Mouse (Mus musculus) midbrain, embryonic 11.5 days (tissue): Measurements from ENCODE around the gene Stac2. TPM values are rescaled to one million over a fixed set of nuclear protein-coding genes. Genes with fewer than 3 reads are reported as not detected.

ENCODE experiments used
- ATAC-seq: fragments of 200-750 bp; cut with Nextera tagmentation; 2 replicates; pipeline ENCODE4 v1.8.0; 2017; ENCODE audit warnings: moderate TSS enrichment, moderate library complexity; ENCODE audit not compliant: low FRiP score
- DNase-seq: peaks from one replicate; pipeline ENCODE4 v3.0.0; 2015; ENCODE audit warnings: low spot score; ENCODE audit errors: missing footprints
- H3K27ac ChIP-seq: fragments of 300-500 bp; sonication (generic); 2 replicates; pipeline ENCODE4 v1.5.1; 2014; ENCODE audit warnings: low read depth, low read length
- H3K27me3 ChIP-seq: fragments of 300-500 bp; sonication (generic); 2 replicates; pipeline ENCODE4 v1.6.1; 2014; ENCODE audit warnings: mild to moderate bottlenecking, low read length, moderate library complexity, mixed read lengths; ENCODE audit not compliant: control insufficient read depth, insufficient read depth
- H3K36me3 ChIP-seq: fragments of 300-500 bp; sonication (generic); 2 replicates; pipeline ENCODE4 v1.6.1; 2014; ENCODE audit warnings: mild to moderate bottlenecking, low read length, moderate library complexity, mixed read lengths; ENCODE audit not compliant: control insufficient read depth, insufficient read depth
- H3K4me1 ChIP-seq: fragments of 300-500 bp; sonication (generic); 2 replicates; pipeline ENCODE4 v1.6.1; 2014; ENCODE audit warnings: low read length; ENCODE audit not compliant: control insufficient read depth, insufficient read depth
- H3K4me2 ChIP-seq: fragments of 300-500 bp; sonication (generic); 2 replicates; pipeline ENCODE4 v1.6.1; 2014; ENCODE audit warnings: mild to moderate bottlenecking, moderate library complexity
- H3K4me3 ChIP-seq: fragments of 300-500 bp; sonication (generic); 2 replicates; pipeline ENCODE4 v1.5.1; 2014; ENCODE audit warnings: low read depth, low read length
- H3K9ac ChIP-seq: fragments of 300-500 bp; sonication (generic); 2 replicates; pipeline ENCODE4 v1.6.1; 2014; ENCODE audit warnings: low read length
- H3K9me3 ChIP-seq: fragments of 300-500 bp; sonication (generic); 2 replicates; pipeline ENCODE4 v1.6.1; 2016; ENCODE audit warnings: low read length; ENCODE audit not compliant: control insufficient read depth
- WGBS: fragments of 180-500 bp; shearing (Covaris S2); extraction: QIAGEN DNeasy Blood & Tissue Kit; methylation state at CpG from one replicate; pipeline ENCODE4 v1.1.7; 2014; 5-methylcytosine and 5-hydroxymethylcytosine counted together
- polyA plus RNA-seq: library from polyadenylated mRNA; unstranded; fragments of >200 nt; fragmentation: Nextera tagmentation; extraction: Ambion mirVana; gene quantifications from 2 replicates; pipeline ENCODE4 v1.2.1, GENCODE M21; 2014

The Stac2 gene
- polyA plus RNA-seq, 1 experiment from 2014 or later: 0.37 TPM

GRCm38 (mm10) chr11:98075195-98075808, 22.0 kb upstream of the Stac2 start:
- 17% methylated on average over 13 of the region's 13 CpGs for WGBS

GRCm38 (mm10) chr11:98073442-98073841, 20.2 kb upstream of the Stac2 start:
- Histone ChIP-seq H3K9ac (no peak overlapping the region), H3K27ac (no peak overlapping the region), H3K4me1 (no peaks in the 10 kb centered on the region), H3K9me3 (no peaks in the 10 kb centered on the region), H3K27me3 (no peaks in the 10 kb centered on the region), H3K4me2 (no peak overlapping the region), H3K4me3 (no peak overlapping the region), H3K36me3 (no peaks in the 10 kb centered on the region)
- ATAC-seq: no peak
- WGBS: 96% methylated on average over 4 of the region's 4 CpGs
- DNase-seq: no peak

More at GRCm38 (mm10) chr11:98075195-98075808, 22.0 kb upstream of the Stac2 start:
- H3K27ac ChIP-seq: no peak overlapping the region
- H3K4me2 ChIP-seq: 0 out of 2 replicates have a peak overlapping the region, but pooled peaks have one; percentile 2
- no peaks in the 10 kb centered on the region for H3K9me3 ChIP-seq
- no peak overlapping the region for H3K9ac ChIP-seq
- peak; percentile 38; the same call in 1 of the 2 replicates for ATAC-seq
- no peak overlapping the region for H3K4me3 ChIP-seq
- no peaks in the 10 kb centered on the region for H3K27me3 ChIP-seq
- no peaks in the 10 kb centered on the region for H3K36me3 ChIP-seq
- no peaks in the 10 kb centered on the region for H3K4me1 ChIP-seq
- DNase-seq: peak; percentile 99

GRCm38 (mm10) chr11:98067255-98067654, 14.0 kb upstream of the Stac2 start:
- Histone ChIP-seq H3K4me3 (no peak overlapping the region), H3K27ac (no peak overlapping the region), H3K9me3 (no peaks in the 10 kb centered on the region), H3K9ac (no peak overlapping the region), H3K27me3 (no peaks in the 10 kb centered on the region), H3K4me2 (no peak overlapping the region), H3K36me3 (no peaks in the 10 kb centered on the region), H3K4me1 (no peaks in the 10 kb centered on the region)
- DNase-seq (no peak), ATAC-seq (no peak)
- WGBS: 95% methylated on average over 21 of the region's 21 CpGs

- H3K4me1 ChIP-seq: no peaks in the 10 kb centered on the region
- no peak overlapping the region for H3K9ac ChIP-seq
- H3K27ac ChIP-seq: no peak overlapping the region
Observed at GRCm38 (mm10) chr11:98066201-98066600, 12.9 kb upstream of the Stac2 start.

GRCm38 (mm10) chr11:98061904-98062562, 8.8 kb upstream of the Stac2 start:
- Histone ChIP-seq H3K9ac (no peak overlapping the region), H3K4me2 (no peak overlapping the region), H3K4me1 (no peaks in the 10 kb centered on the region), H3K9me3 (no peaks in the 10 kb centered on the region), H3K36me3 (no peaks in the 10 kb centered on the region), H3K27me3 (no peaks in the 10 kb centered on the region), H3K27ac (no peak overlapping the region), H3K4me3 (no peak overlapping the region)
- ATAC-seq (no peak), DNase-seq (no peak)
- 61% methylated on average over 6 of the region's 6 CpGs for WGBS

More at GRCm38 (mm10) chr11:98066201-98066600, 12.9 kb upstream of the Stac2 start:
- Histone ChIP-seq H3K36me3 (no peaks in the 10 kb centered on the region), H3K4me2 (no peak overlapping the region), H3K4me3 (no peak overlapping the region), H3K27me3 (no peaks in the 10 kb centered on the region), H3K9me3 (no peaks in the 10 kb centered on the region)
- ATAC-seq (no peak), DNase-seq (no peak)
- WGBS: 92% methylated on average over 12 of the region's 12 CpGs

- DNase-seq (no peak), ATAC-seq (no peak)
- no peaks in the 10 kb centered on the region for H3K36me3 ChIP-seq
- no peak overlapping the region for H3K27ac ChIP-seq
- H3K9me3 ChIP-seq: no peaks in the 10 kb centered on the region
- no peak overlapping the region for H3K4me3 ChIP-seq
- H3K4me2 ChIP-seq: no peak overlapping the region
- no peaks in the 10 kb centered on the region for H3K27me3 ChIP-seq
- 82% methylated on average over 3 of the region's 3 CpGs for WGBS
- H3K4me1 ChIP-seq: no peaks in the 10 kb centered on the region
- no peak overlapping the region for H3K9ac ChIP-seq
Observed at GRCm38 (mm10) chr11:98061441-98061840, 8.2 kb upstream of the Stac2 start.

GRCm38 (mm10) chr11:98060104-98060692, 6.9 kb upstream of the Stac2 start:
- Histone ChIP-seq H3K4me2 (no peak overlapping the region), H3K27ac (no peak overlapping the region), H3K9me3 (no peaks in the 10 kb centered on the region), H3K36me3 (no peaks in the 10 kb centered on the region), H3K27me3 (no peaks in the 10 kb centered on the region), H3K4me1 (no peaks in the 10 kb centered on the region), H3K4me3 (no peak overlapping the region), H3K9ac (no peak overlapping the region)
- DNase-seq (no peak), ATAC-seq (no peak)
- WGBS: 69% methylated on average over 5 of the region's 5 CpGs

GRCm38 (mm10) chr11:98059662-98060061, 6.4 kb upstream of the Stac2 start:
- Histone ChIP-seq H3K27me3 (no peaks in the 10 kb centered on the region), H3K9me3 (no peaks in the 10 kb centered on the region), H3K4me3 (no peak overlapping the region), H3K4me1 (no peaks in the 10 kb centered on the region), H3K4me2 (no peak overlapping the region), H3K27ac (no peak overlapping the region), H3K9ac (no peak overlapping the region), H3K36me3 (no peaks in the 10 kb centered on the region)
- WGBS: 75% methylated on average over 7 of the region's 7 CpGs
- ATAC-seq: no peak
- DNase-seq: no peak

- Histone ChIP-seq H3K27me3 (peaks cover 3% of the 10 kb centered on the region), H3K9me3 (no peaks in the 10 kb centered on the region), H3K4me3 (no peak overlapping the region), H3K27ac (no peak overlapping the region), H3K36me3 (no peaks in the 10 kb centered on the region), H3K4me1 (peaks cover under 1% of the 10 kb centered on the region), H3K4me2 (no peak overlapping the region), H3K9ac (no peak overlapping the region)
- no peak for ATAC-seq
- 85% methylated on average over 5 of the region's 5 CpGs for WGBS
- DNase-seq: no peak
Observed at GRCm38 (mm10) chr11:98057998-98058397, 4.7 kb upstream of the Stac2 start.
